Mouse (Mus musculus): ENCODE data around the gene H2-DMb1.

The H2-DMb1 gene

DNA sequence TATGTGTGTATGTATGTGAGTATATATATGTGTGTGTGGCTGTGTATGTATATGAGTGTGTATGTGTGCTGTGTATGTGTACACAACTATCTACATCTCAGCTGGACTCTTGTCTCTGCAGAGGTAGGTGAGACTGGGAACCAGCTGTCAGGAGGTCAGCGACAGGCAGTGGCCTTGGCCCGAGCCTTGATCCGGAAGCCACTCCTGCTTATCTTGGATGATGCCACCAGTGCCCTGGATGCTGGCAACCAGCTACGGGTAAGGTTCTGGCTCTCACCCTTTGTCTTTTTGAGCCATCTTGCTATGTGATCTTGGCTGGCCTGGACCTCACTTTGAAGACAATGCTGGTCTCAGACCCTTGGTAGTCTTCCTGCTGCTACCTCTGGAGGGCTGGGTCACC lies 41.9 kb downstream of the H2-DMb1 start:
- no peak for DNase-seq (ENCODE audit: low spot score in 2 of 2)

DNA sequence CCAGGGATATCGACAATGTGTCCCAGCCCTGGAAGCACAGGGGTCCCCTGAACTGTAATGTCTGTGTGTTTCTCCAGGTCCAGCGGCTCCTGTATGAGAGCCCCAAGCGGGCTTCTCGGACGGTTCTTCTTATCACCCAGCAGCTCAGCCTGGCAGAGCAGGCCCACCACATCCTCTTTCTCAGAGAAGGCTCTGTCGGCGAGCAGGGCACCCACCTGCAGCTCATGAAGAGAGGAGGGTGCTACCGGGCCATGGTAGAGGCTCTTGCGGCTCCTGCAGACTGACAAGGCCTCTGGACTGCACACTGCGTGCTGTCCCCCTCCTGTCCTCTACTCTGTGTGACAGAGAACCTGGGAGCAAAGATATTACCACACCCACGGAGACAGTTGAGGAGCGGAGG lies 43.6 kb downstream of the H2-DMb1 start:
- DNase-seq (ENCODE audit: low spot score in 2 of 2), result peak; percentile 47 to 60

DNA sequence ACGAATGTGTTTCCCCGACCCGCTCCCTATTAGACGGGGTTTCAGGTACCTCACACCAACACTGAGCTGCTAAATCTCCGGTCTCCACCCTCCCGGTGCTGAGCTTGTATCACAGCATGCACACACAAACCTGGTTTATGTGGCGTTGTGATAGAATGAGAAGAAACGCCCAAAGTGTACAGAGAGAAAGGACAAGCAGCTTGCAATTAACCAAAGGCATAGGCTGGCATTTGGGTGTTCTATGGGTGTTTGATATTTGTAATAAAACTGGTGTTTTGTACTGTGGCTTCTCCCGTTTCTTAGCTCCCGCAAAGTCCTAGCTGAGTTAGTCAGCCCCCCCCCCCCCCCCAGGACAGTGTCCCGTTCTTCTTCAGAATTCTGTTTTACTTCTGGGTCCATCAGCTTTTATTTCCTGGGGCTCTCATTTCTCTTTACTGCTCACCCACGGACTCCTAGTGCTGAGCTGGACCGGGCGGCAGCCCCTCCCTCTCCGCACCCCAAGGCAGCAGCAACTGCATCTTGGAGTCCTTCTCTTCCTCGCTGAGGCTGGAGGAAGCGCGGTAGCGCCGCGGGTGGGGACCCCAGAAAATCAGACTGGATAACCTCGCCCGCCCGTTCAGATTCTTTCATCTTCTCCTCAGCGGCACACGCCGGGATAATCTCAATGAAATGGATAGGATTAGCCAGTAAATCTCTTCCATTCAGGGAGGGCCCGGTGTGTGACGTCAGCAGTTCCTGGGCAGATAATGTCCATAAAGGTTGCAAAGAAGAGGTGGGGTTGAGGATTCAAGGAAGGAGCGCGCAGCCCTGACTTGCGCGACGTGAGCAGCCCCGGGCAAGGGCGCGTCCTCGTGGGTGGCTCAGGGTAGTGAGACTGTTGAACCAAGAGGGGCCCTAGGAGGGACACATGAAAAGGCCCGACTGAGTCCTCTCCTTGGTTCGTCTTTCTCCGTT lies 44.3 kb downstream of the H2-DMb1 start, which contains the start of gene Psmb8:
TSS of gene Psmb8 (plus strand) at position 781 of the 954 bp plus-strand sequence.
- DNase-seq (ENCODE audit: low spot score in 2 of 2), result peak; percentile 67 to 82

DNA sequence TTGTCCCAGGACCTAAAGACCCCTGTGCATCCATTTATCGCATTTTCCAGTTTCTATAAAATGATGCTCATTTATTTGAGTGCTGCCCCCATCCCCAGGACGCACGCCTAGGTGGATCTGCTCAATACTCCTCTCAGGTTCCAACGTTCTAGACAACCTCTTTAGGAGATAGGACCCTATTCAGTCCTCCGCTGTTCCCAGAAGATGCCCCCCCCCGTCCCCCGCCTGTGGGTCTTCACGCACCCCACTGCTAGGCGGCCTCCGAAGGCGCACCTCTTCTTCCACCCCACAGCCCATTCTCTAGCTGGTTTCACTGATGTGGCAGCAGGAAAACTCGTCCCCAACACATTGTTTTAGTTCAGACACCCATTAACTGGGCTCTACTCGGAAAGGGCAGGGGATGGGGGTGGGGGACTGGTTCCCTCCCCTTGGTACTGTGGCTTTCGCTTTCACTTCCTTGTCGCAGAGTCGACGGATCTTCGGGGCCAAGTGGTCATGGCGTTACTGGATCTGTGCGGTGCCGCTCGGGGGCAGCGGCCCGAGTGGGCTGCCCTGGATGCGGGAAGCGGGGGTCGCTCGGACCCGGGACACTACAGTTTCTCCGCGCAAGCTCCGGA lies 45.1 kb downstream of the H2-DMb1 start:
- peak; percentile 40 to 66 for DNase-seq (ENCODE audit: low spot score in 2 of 2)

DNA sequence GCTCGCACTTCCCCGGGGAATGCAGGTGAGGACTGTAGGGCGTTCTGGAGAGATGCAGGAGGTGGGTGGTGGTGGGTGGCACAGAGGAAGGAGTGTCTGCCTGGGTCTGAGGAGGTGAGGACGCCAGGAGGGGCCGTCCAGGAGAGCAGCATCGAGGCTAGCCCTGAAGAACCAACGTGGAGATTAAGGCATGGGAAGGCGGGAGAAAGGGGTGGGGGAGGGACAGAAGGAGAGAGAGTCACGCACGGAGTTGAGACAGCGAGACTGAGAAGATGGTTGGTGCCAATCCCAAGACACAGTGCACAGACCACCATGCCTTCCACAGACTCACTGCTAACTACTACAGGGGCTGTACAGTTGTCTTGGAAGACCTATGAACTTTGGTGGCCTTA lies 45.6 kb downstream of the H2-DMb1 start:
- no peak for DNase-seq (ENCODE audit: low spot score in 2 of 2)

DNA sequence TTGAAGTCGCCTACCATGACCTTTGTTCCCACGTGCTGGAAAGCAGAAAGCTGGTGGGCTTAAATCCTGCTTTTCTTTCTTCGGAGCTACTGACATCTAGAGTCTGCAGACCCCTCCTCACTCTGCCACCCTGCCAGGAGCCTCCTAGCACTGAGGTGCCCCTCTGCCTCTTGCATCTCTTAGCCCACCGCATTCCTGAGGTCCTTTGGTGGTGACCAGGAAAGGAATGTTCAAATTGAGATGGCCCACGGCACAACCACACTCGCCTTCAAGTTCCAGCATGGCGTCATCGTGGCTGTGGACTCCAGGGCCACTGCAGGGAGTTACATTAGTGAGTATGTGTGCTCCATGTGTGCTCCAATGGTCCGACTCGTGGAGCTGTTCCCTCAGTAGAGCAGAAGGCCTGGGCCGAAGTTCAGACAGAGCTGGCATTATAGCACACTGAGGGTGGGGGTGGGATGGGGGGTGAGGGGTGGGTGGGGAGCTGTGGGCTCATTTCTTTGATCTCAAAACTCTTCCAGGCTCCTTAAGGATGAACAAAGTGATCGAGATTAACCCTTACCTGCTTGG lies 46.3 kb downstream of the H2-DMb1 start:
- no peak for DNase-seq (ENCODE audit: low spot score in 2 of 2)

DNA sequence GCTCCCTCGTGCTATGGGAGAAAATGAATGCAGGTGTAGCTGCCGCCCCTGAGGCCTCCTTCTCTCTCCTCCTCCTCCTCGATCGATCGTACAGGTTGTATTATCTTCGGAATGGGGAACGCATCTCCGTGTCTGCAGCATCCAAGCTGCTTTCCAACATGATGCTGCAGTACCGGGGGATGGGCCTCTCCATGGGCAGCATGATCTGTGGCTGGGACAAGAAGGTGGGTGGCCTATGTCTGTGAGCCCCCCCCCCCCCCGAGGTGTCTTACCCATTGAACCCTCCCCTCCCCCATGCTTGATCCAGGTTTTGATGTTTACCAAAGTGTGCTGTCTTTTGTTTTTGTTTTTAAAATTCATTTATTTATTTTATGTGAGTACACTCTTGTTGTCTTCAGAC lies 47.2 kb downstream of the H2-DMb1 start:
- no peak for DNase-seq (ENCODE audit: low spot score in 2 of 2)

DNA sequence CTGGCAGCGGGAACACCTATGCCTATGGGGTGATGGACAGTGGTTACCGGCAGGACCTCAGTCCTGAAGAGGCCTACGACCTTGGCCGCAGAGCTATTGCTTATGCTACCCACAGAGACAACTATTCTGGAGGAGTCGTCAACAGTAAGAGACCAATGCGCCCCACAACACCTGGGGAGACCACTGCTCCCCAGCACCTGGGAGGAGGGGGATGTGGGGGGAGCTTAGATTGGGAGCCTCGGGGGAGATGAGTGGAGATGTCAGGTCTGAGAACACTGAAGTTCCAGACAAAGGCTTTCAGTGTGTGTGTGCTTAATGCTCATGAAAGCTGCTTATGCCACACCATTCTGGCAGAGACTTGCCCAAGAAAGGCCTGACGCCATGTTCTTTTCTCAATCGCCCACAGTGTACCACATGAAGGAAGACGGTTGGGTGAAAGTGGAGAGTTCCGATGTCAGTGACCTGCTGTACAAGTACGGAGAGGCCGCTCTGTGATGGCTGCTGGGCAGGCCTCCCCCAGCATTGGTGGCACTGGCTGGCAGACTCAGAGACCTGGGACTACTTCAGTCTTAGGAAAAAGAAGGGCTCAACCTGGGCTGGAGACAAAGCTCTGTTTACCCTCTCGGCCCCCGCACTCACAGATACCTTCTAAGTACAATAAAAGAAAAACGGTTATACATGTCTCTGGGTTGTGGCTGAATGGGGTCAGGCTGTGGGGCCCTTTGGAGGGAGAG lies 48.1 kb downstream of the H2-DMb1 start:
- no peak for DNase-seq (ENCODE audit: low spot score in 2 of 2)

DNA sequence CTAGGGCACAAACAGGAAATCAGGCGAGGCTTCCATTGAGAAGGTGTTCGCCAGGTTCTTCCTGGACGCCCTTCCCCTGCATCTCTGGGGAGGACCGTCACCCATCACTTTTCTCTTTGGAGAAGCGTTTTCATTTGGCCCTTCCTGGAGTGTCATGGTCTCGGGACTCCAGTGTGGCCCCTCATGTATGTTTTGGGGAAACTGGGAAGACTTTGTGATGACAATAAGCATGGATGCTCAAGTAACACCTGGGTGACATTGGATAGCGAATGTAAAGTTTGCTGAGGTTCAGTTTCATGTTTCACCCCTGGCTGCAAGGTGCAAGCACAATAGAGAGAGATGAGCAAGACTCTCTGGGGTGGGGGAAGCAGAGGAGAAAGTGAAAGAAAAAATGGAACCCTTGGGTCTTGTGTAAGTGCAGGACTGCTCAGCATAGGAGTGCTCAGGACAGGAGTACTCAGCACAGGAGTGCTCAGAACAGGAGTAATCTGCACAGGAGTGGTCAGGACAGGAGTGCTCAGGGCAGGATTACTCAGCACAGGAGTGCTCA lies 48.7 kb downstream of the H2-DMb1 start:
- no peak for DNase-seq (ENCODE audit: low spot score in 2 of 2)

DNA sequence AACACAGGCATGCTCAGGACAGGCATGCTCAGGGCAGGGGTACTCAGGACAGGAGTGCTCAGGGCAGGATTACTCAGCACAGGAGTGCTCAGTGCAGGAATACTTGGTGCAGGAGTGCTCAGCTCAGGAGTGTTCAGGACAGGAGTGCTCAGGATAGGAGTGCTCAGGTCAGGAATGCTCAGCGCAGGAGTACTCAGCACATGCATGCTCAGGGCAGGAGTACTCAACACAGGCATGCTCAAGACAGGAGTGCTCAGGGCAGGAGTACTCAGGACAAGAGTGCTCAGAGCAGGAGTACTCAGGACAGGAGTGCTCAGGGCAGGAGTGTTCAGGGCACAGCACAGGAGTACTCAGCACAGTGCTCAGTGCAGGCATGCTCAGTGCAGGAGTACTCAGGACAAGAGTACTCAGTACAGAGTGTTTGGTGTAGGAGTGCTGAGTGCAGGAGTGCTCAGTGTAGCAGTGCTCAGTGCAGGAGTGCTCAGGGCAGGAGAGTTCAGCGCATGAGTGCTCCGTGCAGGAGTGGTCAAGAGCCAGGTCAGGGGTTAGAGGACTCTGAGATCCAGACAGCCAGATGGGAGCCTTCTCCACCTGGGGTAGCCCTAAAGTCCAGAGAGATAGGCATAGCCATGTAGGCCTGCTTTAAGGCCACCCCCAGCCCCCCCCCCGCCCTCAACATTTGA lies 50.0 kb downstream of the H2-DMb1 start:
- DNase-seq (ENCODE audit: low spot score in 2 of 2), result no peak

DNA sequence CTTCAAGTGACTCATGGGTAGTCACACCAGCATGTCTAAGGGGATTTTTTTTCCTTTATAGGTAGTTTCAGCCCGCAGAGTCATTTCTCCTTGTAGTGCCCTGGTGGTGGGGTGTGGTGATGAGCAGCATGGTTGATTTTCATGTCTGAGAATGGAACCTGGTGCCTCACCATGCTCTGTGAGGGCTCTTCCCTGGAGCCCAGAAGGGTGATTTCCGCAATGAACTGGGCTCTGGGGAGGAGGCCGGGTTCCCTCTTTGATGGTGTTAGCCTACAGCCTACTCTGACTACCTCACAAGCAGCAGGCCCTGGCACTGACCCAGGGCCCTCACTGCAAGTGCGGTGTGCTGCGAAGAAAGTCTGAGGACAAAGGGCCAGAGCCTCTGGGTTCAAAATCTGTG lies 50.6 kb downstream of the H2-DMb1 start, which contains the start of gene Tap2:
TSS of gene Tap2 (plus strand) at position 84 of the 400 bp plus-strand sequence.
- DNase-seq (ENCODE audit: low spot score in 2 of 2), result no peak

DNA sequence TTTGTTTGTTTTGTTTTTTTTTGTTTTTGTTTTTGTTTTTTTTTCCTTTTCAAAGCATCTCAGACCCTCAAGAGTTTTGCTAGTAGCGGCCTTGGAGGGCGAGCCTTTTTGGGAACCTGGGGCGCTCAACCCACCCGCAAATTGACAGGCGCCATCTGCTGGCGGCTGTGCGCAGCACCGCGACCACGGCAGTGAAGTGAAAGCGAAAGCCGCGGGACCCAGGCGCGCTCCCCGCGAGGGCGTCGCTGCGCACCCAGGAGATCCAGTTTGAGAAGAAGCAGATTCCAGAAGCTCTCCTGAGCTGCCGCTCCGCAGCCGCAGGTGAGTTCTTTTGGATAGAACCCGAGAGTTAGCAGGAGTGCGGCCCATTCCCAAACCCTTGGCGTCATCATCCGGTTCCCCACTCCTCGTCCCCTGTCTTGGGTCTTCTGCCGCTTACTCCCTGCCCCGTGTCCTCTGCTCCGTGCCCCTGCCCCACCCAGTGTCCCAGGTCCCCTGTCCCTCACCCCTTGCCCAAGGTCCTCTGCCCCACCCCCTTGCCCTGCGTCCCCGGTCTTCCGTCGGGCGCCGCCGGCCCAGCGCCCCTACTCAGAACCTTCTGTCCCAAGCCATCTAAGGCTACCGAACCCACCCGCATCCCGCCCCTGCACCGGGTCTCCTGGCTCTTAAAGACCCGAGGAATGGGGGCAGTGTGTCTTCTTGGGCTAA lies 51.6 kb downstream of the H2-DMb1 start:
- peak; percentile 89 to 94 for DNase-seq (ENCODE audit: low spot score in 2 of 2)

DNA sequence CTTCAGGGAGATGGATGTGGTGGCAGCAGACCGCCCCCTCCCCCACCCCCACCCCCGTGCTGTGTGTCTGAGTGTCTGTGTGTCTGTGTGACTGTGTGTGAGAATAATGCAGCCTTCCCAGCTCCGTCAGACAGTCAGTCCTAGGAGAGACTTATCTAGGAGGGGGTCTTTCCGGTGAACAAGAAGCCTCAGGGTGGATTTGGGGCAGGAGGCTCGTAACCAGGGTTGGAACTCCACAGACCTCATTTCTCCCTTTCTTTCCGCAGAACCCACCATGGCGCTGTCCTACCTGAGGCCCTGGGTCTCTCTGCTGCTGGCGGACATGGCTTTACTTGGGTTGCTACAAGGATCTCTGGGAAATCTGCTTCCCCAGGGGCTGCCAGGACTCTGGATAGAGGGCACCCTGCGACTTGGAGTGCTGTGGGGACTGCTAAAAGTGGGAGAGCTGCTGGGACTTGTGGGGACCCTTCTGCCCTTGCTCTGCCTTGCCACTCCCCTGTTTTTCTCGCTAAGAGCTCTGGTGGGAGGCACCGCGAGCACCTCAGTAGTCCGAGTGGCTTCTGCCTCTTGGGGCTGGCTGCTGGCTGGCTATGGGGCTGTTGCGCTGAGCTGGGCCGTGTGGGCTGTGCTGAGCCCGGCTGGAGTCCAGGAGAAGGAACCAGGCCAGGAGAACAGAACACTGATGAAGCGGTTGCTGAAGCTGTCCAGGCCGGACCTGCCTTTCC lies 52.3 kb downstream of the H2-DMb1 start:
- DNase-seq (ENCODE audit: low spot score in 2 of 2), result no peak

DNA sequence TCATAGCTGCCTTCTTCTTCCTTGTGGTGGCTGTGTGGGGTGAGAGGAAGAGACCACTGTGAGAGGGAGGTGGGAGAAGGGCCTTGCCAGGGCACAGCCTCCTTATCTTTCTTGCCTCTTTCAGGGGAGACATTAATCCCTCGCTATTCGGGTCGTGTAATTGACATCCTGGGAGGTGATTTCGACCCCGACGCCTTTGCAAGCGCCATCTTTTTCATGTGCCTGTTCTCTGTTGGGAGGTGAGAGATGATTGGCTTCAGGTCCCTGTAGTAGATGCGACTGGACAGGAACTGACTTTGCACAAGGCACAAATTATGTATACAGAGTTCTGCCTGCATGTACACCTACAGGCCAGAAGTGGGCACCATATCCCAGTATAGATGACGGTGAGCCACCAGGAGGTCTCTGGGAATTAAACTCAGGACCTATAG lies 52.9 kb downstream of the H2-DMb1 start:
- DNase-seq (ENCODE audit: low spot score in 2 of 2), result no peak

DNA sequence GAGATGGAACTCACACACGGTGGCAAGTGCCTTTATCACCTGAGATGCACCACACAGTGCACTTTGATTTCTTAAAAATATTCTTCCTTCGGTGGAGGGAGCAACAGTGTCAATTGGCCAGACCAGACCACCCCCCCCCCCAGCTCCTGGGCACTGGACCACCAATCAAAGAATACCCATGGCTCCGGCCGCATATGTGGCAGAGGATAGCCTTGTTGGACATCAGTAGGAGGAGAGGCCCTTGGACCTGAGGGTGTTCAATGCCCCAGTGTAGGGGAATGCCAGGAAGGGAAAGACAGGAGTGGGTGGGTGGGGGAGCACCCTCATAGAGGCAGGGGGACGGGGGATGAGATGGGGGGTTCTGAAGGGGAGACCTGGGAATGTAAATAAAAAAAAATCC lies 53.9 kb downstream of the H2-DMb1 start:
- no peak for DNase-seq (ENCODE audit: low spot score in 2 of 2)

DNA sequence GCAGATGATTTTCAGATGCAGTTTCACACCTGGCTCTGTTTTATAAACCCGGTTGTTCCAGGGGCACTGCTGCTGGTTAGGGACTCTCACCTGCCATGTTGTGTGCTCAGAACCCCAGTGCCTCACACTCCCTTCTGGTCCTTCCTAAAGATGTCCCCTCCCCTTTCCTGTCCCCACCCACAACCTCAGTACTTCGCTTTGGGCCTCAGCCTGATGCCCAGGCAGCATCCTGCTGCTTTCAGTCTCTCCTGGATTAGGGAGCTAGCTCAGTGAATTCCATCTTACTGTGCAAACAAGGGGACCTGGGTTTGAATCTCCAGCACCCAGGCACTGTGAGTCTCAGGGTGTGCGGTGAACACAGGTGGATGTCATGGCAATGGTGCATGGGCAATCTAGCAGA lies 54.6 kb downstream of the H2-DMb1 start:
- peak in 1 of 2 experiments; percentile 2 for DNase-seq (ENCODE audit: low spot score in 2 of 2)

DNA sequence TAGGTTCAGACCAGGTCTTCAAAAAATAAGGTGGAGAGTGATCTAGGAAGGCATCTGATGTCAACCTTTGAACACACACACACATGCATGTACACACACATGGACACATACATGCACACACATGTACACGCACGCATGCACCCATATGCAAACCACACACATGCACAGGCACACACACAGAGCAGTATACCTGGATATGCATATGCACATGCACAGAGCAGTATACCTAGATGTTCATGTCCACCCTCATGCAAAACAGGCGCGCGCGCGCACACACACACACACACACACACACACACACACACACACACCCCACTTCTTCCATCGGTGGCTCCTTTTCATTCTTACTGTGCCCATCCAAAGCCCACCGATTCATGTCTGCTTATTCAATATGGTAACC lies 55.0 kb downstream of the H2-DMb1 start:
- peak in 1 of 2 experiments; percentile 0 for DNase-seq (ENCODE audit: low spot score in 2 of 2)

DNA sequence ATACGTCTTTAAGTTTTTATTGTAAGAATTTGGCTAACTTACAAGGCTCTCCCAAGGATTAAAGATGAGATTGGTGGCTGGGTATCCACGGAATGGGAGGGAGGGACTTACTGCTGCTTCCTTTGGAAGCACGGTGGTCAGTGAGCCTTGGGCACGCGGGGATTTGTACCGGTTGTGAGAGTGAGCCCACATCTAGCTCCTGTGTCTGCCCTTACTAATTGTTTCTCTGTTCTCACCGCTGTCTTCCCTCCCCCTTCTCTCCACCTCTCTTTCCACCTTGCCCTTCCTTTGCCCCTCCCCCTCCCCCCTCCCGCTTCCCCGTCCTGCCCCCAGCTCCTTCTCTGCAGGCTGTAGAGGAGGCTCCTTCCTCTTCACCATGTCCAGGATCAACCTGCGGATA lies 55.5 kb downstream of the H2-DMb1 start:
- DNase-seq (ENCODE audit: low spot score in 2 of 2), result no peak

DNA sequence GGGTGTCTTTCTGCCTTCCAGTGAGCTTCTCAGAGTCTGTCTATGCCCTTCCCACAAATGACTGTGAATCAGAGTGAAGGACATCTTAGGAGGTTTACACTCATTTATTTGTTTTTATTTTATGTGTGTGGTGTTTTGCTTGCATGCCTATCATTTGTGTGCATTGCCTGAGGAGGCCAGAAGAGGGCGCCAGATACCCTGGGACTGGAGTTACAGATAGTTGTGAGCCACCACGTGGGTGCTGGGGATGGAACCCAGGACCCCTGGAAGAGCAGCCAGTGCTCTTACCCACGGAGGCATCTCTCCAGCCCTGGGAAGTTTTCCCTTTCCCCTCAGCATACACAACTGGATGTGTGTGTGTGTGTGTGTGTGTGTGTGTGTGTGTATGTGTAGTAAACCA lies 56.8 kb downstream of the H2-DMb1 start:
- no peak for DNase-seq (ENCODE audit: low spot score in 2 of 2)
